Mouse (Mus musculus) lung, embryonic 15.5 days (tissue): Measurements from ENCODE around the gene Timmdc1. TPM values are rescaled to one million over a fixed set of nuclear protein-coding genes. Genes with fewer than 3 reads are reported as not detected.
"Not testable (repeated sequence)": the region's sequence is repeated elsewhere in the genome, so short reads cannot be mapped to it uniquely, and the experiment has no call there.

ENCODE experiments used
- ATAC-seq: fragments of 200-750 bp; cut with Nextera tagmentation; 2 replicates; pipeline ENCODE4 v1.8.0; 2017; ENCODE audit warnings: moderate number of reproducible peaks, borderline replicate concordance; ENCODE audit not compliant: low FRiP score, low TSS enrichment; ENCODE audit errors: extremely low read depth
- H3K27ac ChIP-seq: fragments of 300-500 bp; sonication (generic); 2 replicates; pipeline ENCODE4 v1.5.1; 2015; ENCODE audit warnings: moderate library complexity, mild to moderate bottlenecking, inconsistent platforms
- H3K27me3 ChIP-seq: fragments of 300-500 bp; sonication (generic); 2 replicates; pipeline ENCODE4 v1.6.1; 2015; ENCODE audit warnings: inconsistent platforms
- H3K36me3 ChIP-seq: fragments of 300-500 bp; sonication (generic); 2 replicates; pipeline ENCODE4 v1.6.1; 2015; ENCODE audit warnings: inconsistent platforms
- H3K4me1 ChIP-seq: fragments of 300-500 bp; sonication (generic); 2 replicates; pipeline ENCODE4 v1.6.1; 2015; ENCODE audit warnings: inconsistent platforms
- H3K4me2 ChIP-seq: fragments of 300-500 bp; sonication (generic); 2 replicates; pipeline ENCODE4 v1.6.1; 2015; ENCODE audit warnings: inconsistent platforms, mild to moderate bottlenecking, moderate library complexity
- H3K4me3 ChIP-seq: fragments of 300-500 bp; sonication (generic); 2 replicates; pipeline ENCODE4 v1.5.1; 2015; ENCODE audit warnings: mild to moderate bottlenecking, inconsistent platforms
- H3K9ac ChIP-seq: fragments of 300-500 bp; sonication (generic); 2 replicates; pipeline ENCODE4 v1.6.1; 2015; ENCODE audit warnings: inconsistent platforms
- H3K9me3 ChIP-seq: fragments of 300-500 bp; sonication (generic); 2 replicates; pipeline ENCODE4 v1.6.1; 2016; ENCODE audit warnings: inconsistent platforms
- WGBS: fragments of 180-500 bp; shearing (Covaris S2); methylation state at CpG from one replicate; pipeline ENCODE4 v1.1.7; 2015; 5-methylcytosine and 5-hydroxymethylcytosine counted together
- polyA plus RNA-seq: library from polyadenylated mRNA; unstranded; fragments of >200 nt; fragmentation: Nextera tagmentation; extraction: Ambion mirVana; gene quantifications from 2 replicates; pipeline ENCODE4 v1.2.1, GENCODE M21; 2015

Gene Timmdc1
- polyA plus RNA-seq, 1 experiment from 2014 or later = 23.4 TPM

- no peak for ATAC-seq
- no peak overlapping the region for H3K27ac ChIP-seq
Measured at GRCm38 (mm10) chr16:38492551-38492950, 29.9 kb downstream of the Timmdc1 start.

GRCm38 (mm10) chr16:38483582-38484309 lies 38.7 kb downstream of the Timmdc1 start:
- ATAC-seq = peak; percentile 52; the same call in 1 of the 2 replicates
- 20% methylated on average over 36 of the region's 42 CpGs for WGBS
- peak overlapping the region; percentile 27; the same call in 1 of the 2 replicates for H3K9ac ChIP-seq

More at GRCm38 (mm10) chr16:38492551-38492950, 29.9 kb downstream of the Timmdc1 start:
- Histone ChIP-seq H3K4me2 (no peak overlapping the region), H3K4me1 (no peaks in the 10 kb centered on the region), H3K4me3 (no peak overlapping the region), H3K27me3 (no peaks in the 10 kb centered on the region), H3K9me3 (no peaks in the 10 kb centered on the region), H3K9ac (no peak overlapping the region), H3K36me3 (peaks cover 9% of the 10 kb centered on the region)
- WGBS = 82% methylated on average over 3 of the region's 3 CpGs

GRCm38 (mm10) chr16:38482780-38483562 lies 39.5 kb downstream of the Timmdc1 start:
- ATAC-seq = peak; percentile 31; the same call in 1 of the 2 replicates
- H3K27ac ChIP-seq = no peak overlapping the region
- no peaks in the 10 kb centered on the region for H3K36me3 ChIP-seq
- H3K27me3 ChIP-seq = peaks cover 16% of the 10 kb centered on the region
- H3K4me3 ChIP-seq = peak overlapping the region; percentile 40
- no peaks in the 10 kb centered on the region for H3K9me3 ChIP-seq
- H3K9ac ChIP-seq = peak overlapping the region; percentile 27; the same call in 1 of the 2 replicates
- H3K4me2 ChIP-seq = peak overlapping the region; percentile 75
- H3K4me1 ChIP-seq = peaks cover 8% of the 10 kb centered on the region; the same call in 1 of the 2 replicates
- WGBS = 14% methylated on average over 32 of the region's 32 CpGs

More at GRCm38 (mm10) chr16:38483582-38484309, 38.7 kb downstream of the Timmdc1 start:
- peaks cover 16% of the 10 kb centered on the region for H3K27me3 ChIP-seq
- peak overlapping the region; percentile 40 for H3K4me3 ChIP-seq
- no peaks in the 10 kb centered on the region for H3K36me3 ChIP-seq
- H3K27ac ChIP-seq = no peak overlapping the region
- peak overlapping the region; percentile 75 for H3K4me2 ChIP-seq
- no peaks in the 10 kb centered on the region for H3K9me3 ChIP-seq
- peaks cover 8% of the 10 kb centered on the region; the same call in 1 of the 2 replicates for H3K4me1 ChIP-seq

- no peaks in the 10 kb centered on the region for H3K36me3 ChIP-seq
- no peaks in the 10 kb centered on the region for H3K9me3 ChIP-seq
- 65% methylated on average over 4 of the region's 4 CpGs for WGBS
- no peak overlapping the region for H3K4me2 ChIP-seq
- peaks cover 16% of the 10 kb centered on the region for H3K4me1 ChIP-seq
- no peak overlapping the region for H3K27ac ChIP-seq
- H3K4me3 ChIP-seq = no peak overlapping the region
- no peak for ATAC-seq
- no peak overlapping the region for H3K9ac ChIP-seq
- H3K27me3 ChIP-seq = peaks cover 16% of the 10 kb centered on the region
Measured at GRCm38 (mm10) chr16:38481327-38481726, 41.1 kb downstream of the Timmdc1 start.

DNA sequence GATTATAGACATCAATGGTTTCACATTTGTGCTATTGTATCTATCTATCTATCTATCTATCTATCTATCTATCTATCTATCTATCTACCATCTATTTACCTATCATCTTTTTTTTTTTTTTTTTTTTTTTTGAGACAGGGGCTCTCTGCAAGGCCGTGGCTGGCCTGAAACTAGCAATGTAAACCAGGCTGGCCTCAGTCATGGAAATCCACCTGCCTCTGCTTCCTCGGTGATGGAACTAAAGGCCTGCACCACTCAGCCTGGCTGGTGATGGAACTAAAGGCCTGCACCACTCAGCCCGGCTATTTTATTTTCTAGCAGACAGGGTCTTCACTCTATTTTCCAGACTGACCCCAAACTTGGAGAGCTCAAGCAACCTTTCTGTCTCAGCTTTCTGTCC lies 44.2 kb downstream of the Timmdc1 start:
- no peak overlapping the region for H3K4me2 ChIP-seq
- no peaks in the 10 kb centered on the region for H3K9me3 ChIP-seq
- WGBS = 92% methylated on average over 3 of the region's 3 CpGs
- H3K27ac ChIP-seq = no peak overlapping the region
- no peak for ATAC-seq
- peaks cover 14% of the 10 kb centered on the region for H3K4me1 ChIP-seq
- H3K4me3 ChIP-seq = no peak overlapping the region
- H3K9ac ChIP-seq = no peak overlapping the region
- H3K36me3 ChIP-seq = no peaks in the 10 kb centered on the region
- H3K27me3 ChIP-seq = peaks cover 5% of the 10 kb centered on the region; the same call in 1 of the 2 replicates

GRCm38 (mm10) chr16:38477241-38477608 lies 45.2 kb downstream of the Timmdc1 start:
- ATAC-seq, H3K9me3 ChIP-seq, H3K27ac ChIP-seq, H3K27me3 ChIP-seq, H3K36me3 ChIP-seq: not testable (repeated sequence)
- Histone ChIP-seq H3K9ac (0 out of 2 replicates have a peak overlapping the region, but pooled peaks have one; percentile 37), H3K4me1 (peaks cover 11% of the 10 kb centered on the region), H3K4me2 (peak overlapping the region; percentile 83), H3K4me3 (peak overlapping the region; percentile 41)
- WGBS = 27% methylated on average over 14 of the region's 14 CpGs

DNA sequence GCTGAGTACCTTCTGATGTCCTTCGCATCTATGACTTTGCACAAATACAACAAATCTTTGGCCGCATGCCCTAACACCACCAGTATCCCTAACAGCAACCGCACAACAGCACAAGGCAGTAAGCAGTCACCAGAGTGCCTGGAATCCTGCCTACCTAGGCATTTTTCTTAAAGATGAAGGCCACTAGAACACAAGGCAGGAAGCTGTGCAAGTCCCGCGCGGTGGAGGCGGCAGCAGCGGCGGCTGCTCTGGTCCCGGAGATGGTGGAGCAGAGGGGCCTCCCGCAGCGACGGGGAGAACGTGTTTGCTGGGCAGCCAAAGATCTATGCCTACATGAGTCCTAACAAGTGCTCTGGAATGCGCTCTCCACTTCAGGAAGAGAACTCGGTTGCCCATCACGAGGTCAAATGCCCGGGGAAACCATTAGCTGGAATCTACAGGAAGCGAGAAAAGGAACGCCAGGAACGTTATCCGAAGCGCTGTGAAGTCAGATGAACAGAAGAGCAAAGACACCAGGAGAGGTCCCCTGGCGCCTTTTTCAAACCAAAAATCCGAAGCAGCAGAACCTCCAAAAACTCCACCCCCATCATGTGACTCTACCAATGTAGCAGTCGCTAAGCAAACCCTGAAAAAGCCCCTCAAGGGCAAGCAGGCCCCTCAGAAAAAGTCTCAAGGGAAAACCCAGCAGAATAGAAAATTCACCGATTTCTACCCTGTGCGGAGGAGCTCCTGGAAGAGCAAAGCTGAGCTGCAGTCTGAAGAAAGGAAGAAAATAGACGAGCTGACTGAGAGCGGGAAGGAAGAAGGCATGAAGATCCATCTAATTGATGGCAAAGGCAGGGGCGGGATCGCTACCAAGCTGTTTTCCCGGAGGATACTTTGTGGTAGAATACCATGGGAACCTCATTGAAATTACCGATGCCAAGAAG lies 45.9 kb downstream of the Timmdc1 start:
- peak; percentile 73 for ATAC-seq

DNA sequence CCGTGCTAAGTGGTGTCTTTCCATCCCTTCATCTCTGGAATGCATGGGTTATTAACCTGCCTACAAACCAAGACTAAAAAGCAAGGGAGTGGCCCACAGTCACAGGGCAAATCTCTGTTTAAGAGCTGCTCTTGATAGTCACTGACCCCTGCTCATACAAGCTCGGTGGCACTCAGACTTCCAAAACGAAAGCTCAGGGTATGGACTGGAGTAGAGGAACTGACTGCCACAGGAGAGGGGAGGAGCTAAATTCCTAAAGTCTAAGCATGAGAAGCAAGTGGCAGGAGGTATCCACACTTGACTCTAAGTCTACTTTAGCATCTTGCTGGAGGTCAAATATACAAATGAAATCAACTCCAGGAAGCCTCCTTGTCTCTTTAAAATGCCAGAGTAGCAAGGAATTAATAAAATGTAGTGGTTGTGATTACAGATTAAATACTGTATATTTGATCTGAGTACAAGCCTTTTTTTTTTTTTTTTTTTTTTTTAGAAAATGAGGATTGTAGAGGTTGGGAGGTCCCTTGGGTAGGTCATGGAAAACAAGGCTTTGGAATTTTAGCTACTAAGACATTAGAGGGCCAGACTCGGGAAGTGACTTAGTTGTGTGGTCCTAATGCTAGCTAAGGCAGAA lies 46.7 kb downstream of the Timmdc1 start:
- 0 out of 2 replicates have a peak, but pooled peaks have one; percentile 2 for ATAC-seq
- no peaks in the 10 kb centered on the region for H3K27me3 ChIP-seq
- peak overlapping the region; percentile 41 for H3K4me3 ChIP-seq
- peak overlapping the region; percentile 61; the same call in 1 of the 2 replicates for H3K27ac ChIP-seq
- no peaks in the 10 kb centered on the region for H3K36me3 ChIP-seq
- peaks cover 11% of the 10 kb centered on the region for H3K4me1 ChIP-seq
- 38% methylated on average over 4 of the region's 4 CpGs for WGBS
- peak overlapping the region; percentile 83 for H3K4me2 ChIP-seq
- peak overlapping the region; percentile 37; the same call in 1 of the 2 replicates for H3K9ac ChIP-seq
- no peaks in the 10 kb centered on the region for H3K9me3 ChIP-seq

More for the DNA sequence above, 45.9 kb downstream of the Timmdc1 start:
- no peaks in the 10 kb centered on the region for H3K36me3 ChIP-seq
- no peaks in the 10 kb centered on the region for H3K27me3 ChIP-seq
- no peaks in the 10 kb centered on the region for H3K9me3 ChIP-seq
- H3K4me3 ChIP-seq = peak overlapping the region; percentile 41
- H3K9ac ChIP-seq = peak overlapping the region; percentile 37; the same call in 1 of the 2 replicates
- peaks cover 11% of the 10 kb centered on the region for H3K4me1 ChIP-seq
- peak overlapping the region; percentile 83 for H3K4me2 ChIP-seq
- 5% methylated on average over 34 of the region's 34 CpGs for WGBS
- H3K27ac ChIP-seq = peak overlapping the region; percentile 61

GRCm38 (mm10) chr16:38474677-38475286 lies 47.7 kb downstream of the Timmdc1 start:
- 90% methylated on average over 9 of the region's 9 CpGs for WGBS
- Histone ChIP-seq H3K9ac (no peak overlapping the region), H3K4me3 (no peak overlapping the region), H3K27ac (no peak overlapping the region), H3K4me2 (no peak overlapping the region), H3K9me3 (no peaks in the 10 kb centered on the region), H3K36me3 (no peaks in the 10 kb centered on the region), H3K4me1 (peaks cover 11% of the 10 kb centered on the region), H3K27me3 (no peaks in the 10 kb centered on the region)
- ATAC-seq = no peak

GRCm38 (mm10) chr16:38473661-38474060 lies 48.8 kb downstream of the Timmdc1 start:
- ATAC-seq = no peak
- 83% methylated on average over 5 of the region's 5 CpGs for WGBS
- H3K4me3 ChIP-seq = no peak overlapping the region

More at GRCm38 (mm10) chr16:38473661-38474060, 48.8 kb downstream of the Timmdc1 start:
- Histone ChIP-seq H3K27ac (no peak overlapping the region), H3K9me3 (no peaks in the 10 kb centered on the region), H3K4me2 (no peak overlapping the region), H3K9ac (no peak overlapping the region), H3K36me3 (no peaks in the 10 kb centered on the region), H3K27me3 (no peaks in the 10 kb centered on the region), H3K4me1 (peaks cover 11% of the 10 kb centered on the region)
